ENCODE assay signal across 20 mouse cellular contexts in the genomic region with DNA sequence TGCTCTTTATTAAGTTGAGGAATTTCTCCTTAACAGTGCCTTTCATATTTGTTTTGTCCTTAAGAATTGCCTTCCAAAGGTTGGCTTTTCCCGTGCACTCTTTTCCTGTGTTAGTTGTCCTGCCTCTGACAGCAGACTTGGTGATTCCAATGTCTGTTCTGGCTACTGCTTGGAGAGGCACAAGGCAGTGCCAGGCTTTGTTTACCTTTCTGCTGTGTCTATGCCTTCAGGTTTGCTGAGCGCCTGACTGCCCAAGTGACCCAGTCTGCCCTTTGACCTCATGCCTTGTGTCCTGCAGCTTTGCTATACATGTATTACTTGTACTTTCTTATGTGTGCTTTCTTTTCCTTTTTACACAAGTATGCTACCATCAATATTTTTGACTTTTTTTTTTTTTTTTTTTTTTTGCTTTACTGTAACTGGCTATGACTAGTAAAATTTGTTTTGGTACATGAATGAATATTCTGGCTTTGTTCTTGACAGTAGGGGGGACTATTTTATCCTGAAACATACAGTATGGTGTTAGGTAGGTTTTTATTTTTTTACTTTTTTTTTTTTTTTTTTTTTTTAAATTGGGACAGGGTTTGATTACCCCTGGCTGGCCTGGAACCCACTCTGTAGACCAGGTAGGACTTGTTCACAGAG. TPM values are rescaled to one million over a fixed set of nuclear protein-coding genes. Genes with fewer than 3 reads are reported as not detected.
DNase-seq lines count a peak whose midpoint lies in the region; ATAC-seq and TF ChIP-seq lines count a peak whose summit lies in the region.
"Had no signal": no experiment of that assay in that cellular context is flagged by ENCODE, and none has a peak within 500 bp of the region (broad histone marks: within the 10 kb centered on the region; RNA-seq: fewer than 3 reads in every experiment).

No protein-coding gene starts in this region.

- no peak overlapping the region for H3K4me3 ChIP-seq in liver, adult 2 months (ENCODE audit: insufficient read depth, low read depth, low read length)
- no peak overlapping the region for H3K4me3 ChIP-seq in liver, embryonic 12.5 days
- H3K4me3 ChIP-seq in kidney, embryonic 15.5 days (replicated peaks), result no peak overlapping the region
- H3K4me3 ChIP-seq in liver, postnatal 0 days (ENCODE audit: low read depth, low read length), result no peak overlapping the region
- H3K4me3 ChIP-seq: embryonic facial prominence, embryonic 15.5 days; forebrain, embryonic 13.5 days; heart, embryonic 13.5 days; hindbrain, embryonic 10.5 days; midbrain, embryonic 10.5 days; neural tube, embryonic 13.5 days had no signal

- peaks cover 43% of the 10 kb centered on the region for H3K79me2 ChIP-seq in liver, adult 2 months (ENCODE audit: control insufficient read depth, insufficient read depth, low read length)

- no peak overlapping the region for H3K9ac ChIP-seq in liver, adult 2 months (ENCODE audit: low read depth, low read length)
- no peak overlapping the region for H3K9ac ChIP-seq in liver, embryonic 12.5 days
- H3K9ac ChIP-seq in kidney, embryonic 15.5 days, result no peak overlapping the region
- H3K9ac ChIP-seq in liver, postnatal 0 days (replicated peaks), result no peak overlapping the region
- H3K9ac ChIP-seq: embryonic facial prominence, embryonic 15.5 days; forebrain, embryonic 13.5 days; heart, embryonic 13.5 days; neural tube, embryonic 13.5 days had no signal

- H3K27me3 ChIP-seq in liver, adult 2 months (ENCODE audit: control insufficient read depth, insufficient read depth, low read length), result no peaks in the 10 kb centered on the region
- H3K27me3 ChIP-seq in liver, embryonic 12.5 days (replicated peaks), result no peaks in the 10 kb centered on the region
- H3K27me3 ChIP-seq in kidney, embryonic 15.5 days, result no peaks in the 10 kb centered on the region
- no peaks in the 10 kb centered on the region for H3K27me3 ChIP-seq in liver, postnatal 0 days (ENCODE audit: insufficient read depth, low read length)
- H3K27me3 ChIP-seq: embryonic facial prominence, embryonic 15.5 days; forebrain, embryonic 13.5 days; heart, embryonic 13.5 days; neural tube, embryonic 13.5 days had no signal

- TF ChIP-seq CTCF in liver, adult 2 months (IDR thresholded peaks at IDR 0.05; ENCODE audit: low read depth, low read length), result no peak
- no peak for TF ChIP-seq CTCF in liver, postnatal 0 days (IDR thresholded peaks at IDR 0.05; ENCODE audit: low read depth)

- H3K9me3 ChIP-seq in liver, embryonic 12.5 days (replicated peaks), result no peaks in the 10 kb centered on the region
- H3K9me3 ChIP-seq in kidney, embryonic 15.5 days (replicated peaks), result no peaks in the 10 kb centered on the region
- H3K9me3 ChIP-seq in liver, postnatal 0 days (ENCODE audit: low read length), result no peaks in the 10 kb centered on the region
- H3K9me3 ChIP-seq: embryonic facial prominence, embryonic 15.5 days; forebrain, embryonic 13.5 days; heart, embryonic 13.5 days; hindbrain, embryonic 10.5 days; midbrain, embryonic 10.5 days; neural tube, embryonic 13.5 days had no signal

- WGBS in liver, adult 2 months, result 15% methylated on average over 2 of the region's 2 CpGs
- WGBS in liver, embryonic 12.5 days (ENCODE audit: insufficient replicate concordance), result 55% methylated on average over 2 of the region's 2 CpGs
- WGBS in kidney, embryonic 15.5 days, result 34% methylated on average over 2 of the region's 2 CpGs
- 54% methylated on average over 2 of the region's 2 CpGs for WGBS in liver, postnatal 0 days (ENCODE audit: insufficient replicate concordance)

- no peak for TF ChIP-seq EP300 in liver, postnatal 0 days (IDR thresholded peaks at IDR 0.05; ENCODE audit: low read depth)

- H3K27ac ChIP-seq in liver, adult 2 months (replicated peaks; ENCODE audit: insufficient read depth, low read depth, low read length), result no peak overlapping the region
- H3K27ac ChIP-seq in liver, embryonic 12.5 days, result no peak overlapping the region; the same call in 1 of the 2 replicates
- no peak overlapping the region for H3K27ac ChIP-seq in kidney, embryonic 15.5 days
- H3K27ac ChIP-seq in liver, postnatal 0 days (ENCODE audit: low read depth), result no peak overlapping the region
- H3K27ac ChIP-seq: embryonic facial prominence, embryonic 15.5 days; forebrain, embryonic 13.5 days; heart, embryonic 13.5 days; hindbrain, embryonic 10.5 days; midbrain, embryonic 10.5 days; neural tube, embryonic 13.5 days had no signal

- ATAC-seq in liver, embryonic 12.5 days, result no peak
- 0 out of 2 replicates have a peak, but pooled peaks have one; percentile 18 for ATAC-seq in kidney, embryonic 15.5 days (replicated peaks; ENCODE audit: low FRiP score)
- ATAC-seq in liver, postnatal 0 days, result no peak
- ATAC-seq: forebrain, embryonic 13.5 days; inflammation-experienced regulatory T-cells, adult 6 months; lung, postnatal 0 days had no signal

- no peaks in the 10 kb centered on the region for H3K36me3 ChIP-seq in liver, adult 2 months (ENCODE audit: control insufficient read depth, insufficient read depth, low read length)
- H3K36me3 ChIP-seq in liver, embryonic 12.5 days, result no peaks in the 10 kb centered on the region
- no peaks in the 10 kb centered on the region for H3K36me3 ChIP-seq in kidney, embryonic 15.5 days
- no peaks in the 10 kb centered on the region for H3K36me3 ChIP-seq in liver, postnatal 0 days (replicated peaks; ENCODE audit: insufficient read depth, low read length)
- H3K36me3 ChIP-seq: embryonic facial prominence, embryonic 15.5 days; heart, embryonic 13.5 days; hindbrain, embryonic 10.5 days; midbrain, embryonic 10.5 days; neural tube, embryonic 13.5 days had no signal

- peak; percentile 39 for DNase-seq in embryo, embryonic 10.5 days (ENCODE audit: low spot score)
- DNase-seq in embryo, embryonic 11 days, result no peak
- DNase-seq in liver, adult 2 months (ENCODE audit: extremely low read depth, low read depth, low spot score), result peak; percentile 98
- peak; percentile 26 for DNase-seq in liver, postnatal 0 days
- no peak for DNase-seq in adrenal gland, postnatal 14 days
- DNase-seq in thymus, postnatal 10 days (ENCODE audit: low spot score in 2 of 2), result no peak
- DNase-seq: cerebellum, adult 11 months; gastrocnemius, postnatal 14 days; layer of hippocampus, adult 9-11 months; right cerebral cortex, postnatal 4 days had no signal

- H3K4me1 ChIP-seq in liver, adult 2 months (ENCODE audit: control insufficient read depth, insufficient read depth, low read length), result peaks cover 5% of the 10 kb centered on the region
- H3K4me1 ChIP-seq in liver, embryonic 12.5 days, result peaks cover 50% of the 10 kb centered on the region
- H3K4me1 ChIP-seq in kidney, embryonic 15.5 days, result peaks cover 31% of the 10 kb centered on the region
- H3K4me1 ChIP-seq in liver, postnatal 0 days (ENCODE audit: insufficient read depth), result peaks cover 19% of the 10 kb centered on the region

- TF ChIP-seq POLR2A in liver, adult 2 months (IDR thresholded peaks at IDR 0.05; ENCODE audit: extremely low read depth, insufficient read depth, low read length), result no peak

- no peak overlapping the region for H3K4me2 ChIP-seq in liver, embryonic 12.5 days
- H3K4me2 ChIP-seq in kidney, embryonic 15.5 days, result no peak overlapping the region
- no peak overlapping the region for H3K4me2 ChIP-seq in liver, postnatal 0 days (ENCODE audit: low read depth, low read length)
- H3K4me2 ChIP-seq: embryonic facial prominence, embryonic 15.5 days; forebrain, embryonic 13.5 days; heart, embryonic 13.5 days; neural tube, embryonic 13.5 days had no signal

RNA-seq across cellular contexts. Expression of a gene that starts 54.0 kb away (rescaled TPM):
- 20.8 and 27.4 TPM in 2 replicates for total RNA-seq in liver, adult 2 months (2014; rRNA removed)
- 20.3 and 22.5 TPM in 2 replicates for polyA plus RNA-seq in liver, adult 2 months (2012; rRNA removed)
- 34.5 and 36.0 TPM in 2 replicates for polyA plus RNA-seq in liver, embryonic 12.5 days (2016; fragmentation: Nextera tagmentation; extraction: Ambion mirVana)
- 85.7 and 88.6 TPM in 2 replicates for polyA plus RNA-seq in kidney, embryonic 15.5 days (2015; fragmentation: Nextera tagmentation; extraction: Ambion mirVana)
- 14.1 and 15.4 TPM in 2 replicates for polyA plus RNA-seq in liver, postnatal 0 days (2015; fragmentation: Nextera tagmentation; extraction: Ambion mirVana)
- total RNA-seq in adrenal gland, postnatal 14 days (2021), result 85.5 and 86.2 TPM in 2 replicates

Comparison
In these comparisons a context has a peak if more than half of its experiments do, and no peak if none do; other contexts are left out.
1. DNase-seq: peak in embryo, embryonic 10.5 days (single experiment), liver, adult 2 months (single experiment) and liver, postnatal 0 days (single experiment); none in embryo, embryonic 11 days (single experiment), adrenal gland, postnatal 14 days (single experiment) and thymus, postnatal 10 days (0 of 2).